Mouse (Mus musculus): ENCODE data around the gene Cfap20. TPM values are rescaled to one million over a fixed set of nuclear protein-coding genes. Genes with fewer than 3 reads are reported as not detected.
A peak's percentile ranks its signal among the peaks of the same experiment; 100 is the strongest.

Gene Cfap20
- 10 to 100 TPM; 25.8 to 33.6 TPM for total RNA-seq (2021)
- long read RNA-seq, experiment 1, transcript Cfap20-201 (6 exons, 1,295 nt): major isoform, 10 of 13 reads
- long read RNA-seq, experiment 1, partial matches to known transcripts: 1 of 13 reads
- long read RNA-seq, experiment 1, other reads (novel, unspliced or antisense): 0 of 13 reads
- long read RNA-seq, experiment 2, transcript Cfap20-208 (4 exons, 2,544 nt): minor isoform, 5 of 101 reads
- long read RNA-seq, experiment 2, transcript Cfap20-201 (6 exons, 1,295 nt): major isoform, 78 of 101 reads
- long read RNA-seq, experiment 2, partial matches to known transcripts: 7 of 101 reads
- long read RNA-seq, experiment 2, other reads (novel, unspliced or antisense): 7 of 101 reads

DNA sequence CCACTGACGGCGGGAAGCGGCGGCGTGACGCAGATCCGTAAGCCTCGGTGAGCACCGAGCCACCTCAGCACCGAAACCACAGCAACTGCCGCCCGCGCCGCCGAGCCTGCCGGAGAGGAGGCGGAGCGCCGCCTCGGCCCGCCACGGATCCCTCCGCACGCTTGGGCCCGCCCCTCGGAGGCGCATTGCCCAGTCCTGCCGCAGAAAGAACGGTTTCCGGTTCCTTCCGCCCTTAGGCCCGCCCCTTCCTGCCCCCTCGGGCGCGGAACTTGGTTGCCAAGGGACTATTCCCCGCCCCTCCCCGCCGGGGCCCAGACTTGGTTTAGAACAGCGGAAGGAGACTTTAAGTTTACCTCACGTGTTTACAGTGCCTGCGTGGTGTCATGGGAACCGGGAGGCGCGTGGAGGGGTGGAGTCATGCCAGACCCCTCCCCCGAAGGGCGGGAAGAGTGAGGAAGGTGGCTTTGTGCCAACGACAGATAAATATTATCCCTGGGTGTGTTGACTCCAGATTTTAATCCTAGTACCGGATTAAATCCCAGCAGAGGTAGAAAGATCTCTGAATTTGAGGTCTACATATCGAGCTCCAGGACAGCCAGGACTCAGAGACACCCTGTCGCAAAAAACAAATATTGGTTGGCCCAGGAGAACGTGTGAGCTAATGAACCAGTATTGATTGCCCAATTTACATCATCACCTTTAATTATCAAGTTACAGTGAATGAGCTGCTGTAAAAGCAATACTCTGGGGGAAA is at the start of gene Cfap20:
TSS of gene Cfap20 (minus strand) at position 184 of the 754 bp plus-strand sequence.
- DNase-seq (ENCODE audit: low spot score in 2 of 2): peak; percentile 98

GRCm38 (mm10) chr8:95470008-95470407 is 35.3 kb upstream of the Cfap20 start:
- no peak for DNase-seq (ENCODE audit: low spot score in 2 of 2)

DNA sequence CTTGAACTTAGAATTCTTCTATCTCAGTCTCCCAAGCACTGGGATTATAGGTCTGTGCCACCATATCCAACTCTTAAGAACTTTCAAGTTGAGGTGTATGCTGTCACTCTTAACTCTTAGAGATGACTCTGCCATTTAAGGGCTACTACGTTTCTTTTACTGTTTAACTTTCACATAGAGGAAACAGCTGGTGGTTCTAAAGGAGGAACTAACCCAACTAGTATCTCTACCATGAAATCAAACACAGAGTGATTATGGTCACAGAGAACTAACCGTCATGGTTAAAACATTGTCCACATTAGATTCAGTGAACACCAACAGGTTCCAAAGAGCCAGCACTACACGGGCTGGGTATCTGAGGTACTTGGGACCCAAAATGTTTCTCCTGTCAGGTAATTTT is 34.3 kb upstream of the Cfap20 start:
- DNase-seq (ENCODE audit: low spot score in 2 of 2): no peak

DNA sequence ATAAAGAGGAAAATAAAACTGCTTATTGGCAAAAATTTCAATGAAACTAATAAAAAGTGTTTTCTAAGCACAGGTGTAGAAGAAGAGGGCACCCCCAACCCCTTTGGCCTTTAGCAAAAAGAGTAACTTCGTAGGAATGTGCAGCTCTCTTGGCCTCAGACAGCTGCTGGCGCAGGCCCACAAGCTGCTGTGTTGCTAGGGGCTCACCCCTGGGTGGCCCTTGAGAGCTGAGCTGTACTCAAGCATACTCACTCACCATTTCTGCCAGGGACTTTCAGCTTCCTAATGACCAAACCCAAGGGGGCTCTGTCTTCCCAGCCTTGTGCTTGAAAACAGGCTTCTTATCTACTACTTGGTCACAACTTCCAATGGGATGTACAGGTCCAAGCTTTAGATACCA is 31.9 kb upstream of the Cfap20 start:
- no peak for DNase-seq (ENCODE audit: low spot score in 2 of 2)

GRCm38 (mm10) chr8:95452518-95452917 is 17.8 kb upstream of the Cfap20 start:
- no peak for DNase-seq (ENCODE audit: low spot score in 2 of 2)

GRCm38 (mm10) chr8:95450271-95450670 is 15.6 kb upstream of the Cfap20 start:
- no peak for DNase-seq (ENCODE audit: low spot score in 2 of 2)

GRCm38 (mm10) chr8:95447661-95448060 is 13.0 kb upstream of the Cfap20 start:
- peak in 1 of 2 experiments; percentile 38 for DNase-seq (ENCODE audit: low spot score in 2 of 2)

- DNase-seq (ENCODE audit: low spot score in 2 of 2): no peak
These were observed 10.4 kb upstream of the Cfap20 start for GRCm38 (mm10) chr8:95445042-95445441.

GRCm38 (mm10) chr8:95441491-95442039 is 6.9 kb upstream of the Cfap20 start:
- no peak for DNase-seq (ENCODE audit: low spot score in 2 of 2)

- DNase-seq (ENCODE audit: low spot score in 2 of 2): no peak
These were observed 5.6 kb upstream of the Cfap20 start for GRCm38 (mm10) chr8:95440168-95440709.

- DNase-seq (ENCODE audit: low spot score in 2 of 2): no peak
These were observed 4.8 kb upstream of the Cfap20 start for GRCm38 (mm10) chr8:95439421-95439820.

GRCm38 (mm10) chr8:95437341-95437992 is 2.8 kb upstream of the Cfap20 start:
- DNase-seq (ENCODE audit: low spot score in 2 of 2): no peak

GRCm38 (mm10) chr8:95435930-95436329 is 1.3 kb upstream of the Cfap20 start:
- no peak for DNase-seq (ENCODE audit: low spot score in 2 of 2)

DNA sequence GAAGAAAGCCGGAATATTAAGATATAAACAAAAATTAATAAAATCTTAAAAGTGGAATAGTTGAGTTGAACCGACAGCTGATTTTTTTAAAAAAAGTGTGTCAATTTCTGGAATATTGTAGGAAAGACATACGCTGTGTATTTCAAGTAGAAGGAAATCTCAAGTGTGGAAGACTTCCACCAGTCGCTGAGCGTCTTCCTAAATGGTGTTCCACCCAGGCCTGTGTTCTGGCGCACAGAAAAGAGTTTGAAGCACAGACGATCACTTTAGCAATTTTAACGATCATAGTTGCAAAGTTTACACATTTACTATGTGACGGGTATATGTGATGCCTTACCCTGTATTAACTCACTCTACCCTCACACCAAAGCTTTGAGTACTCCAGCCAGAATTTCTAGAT is 802 bp upstream of the Cfap20 start:
- DNase-seq (ENCODE audit: low spot score in 2 of 2): no peak

DNA sequence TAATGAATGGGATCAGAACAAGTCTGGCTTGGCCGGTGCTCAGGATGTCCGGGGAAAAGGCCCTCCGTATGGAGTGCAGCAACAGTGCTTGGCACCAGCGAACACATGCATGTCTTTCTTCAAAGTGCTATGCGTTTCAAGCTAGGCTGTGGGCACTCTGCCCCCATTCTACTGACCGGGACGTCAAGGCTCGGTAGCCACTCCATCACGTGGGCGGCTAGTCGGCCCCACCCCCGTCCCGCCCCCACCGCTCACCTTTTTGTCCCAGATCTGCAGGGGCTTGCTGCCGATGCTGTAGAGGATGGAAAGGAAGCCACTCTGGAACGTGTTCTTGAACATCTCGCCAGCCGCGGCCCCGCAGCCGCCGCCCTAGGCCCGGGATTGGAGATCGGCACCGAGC is 436 bp downstream of the Cfap20 start:
- no peak for DNase-seq (ENCODE audit: low spot score in 2 of 2)

DNA sequence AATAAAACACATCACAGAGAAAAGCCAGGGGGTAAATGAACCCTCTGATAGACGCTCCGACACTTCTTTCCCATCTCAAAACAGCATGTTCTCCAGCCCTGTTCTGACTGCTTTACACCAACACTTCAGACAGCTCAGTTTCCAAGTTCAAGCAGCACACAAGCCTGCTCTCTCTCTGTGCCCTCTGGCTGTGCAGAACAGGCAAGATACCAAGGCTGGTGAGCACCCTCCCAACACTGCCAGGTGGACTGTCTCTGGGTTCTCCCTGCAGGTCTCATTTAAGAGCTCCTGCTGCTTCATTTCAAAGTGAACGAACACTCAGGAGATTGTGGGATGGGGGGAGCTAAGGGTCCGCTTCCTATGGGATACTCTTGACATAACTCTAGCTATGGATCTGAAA is 1.5 kb downstream of the Cfap20 start:
- no peak for DNase-seq (ENCODE audit: low spot score in 2 of 2)

GRCm38 (mm10) chr8:95432471-95432870 is 2.2 kb downstream of the Cfap20 start:
- no peak for DNase-seq (ENCODE audit: low spot score in 2 of 2)

DNA sequence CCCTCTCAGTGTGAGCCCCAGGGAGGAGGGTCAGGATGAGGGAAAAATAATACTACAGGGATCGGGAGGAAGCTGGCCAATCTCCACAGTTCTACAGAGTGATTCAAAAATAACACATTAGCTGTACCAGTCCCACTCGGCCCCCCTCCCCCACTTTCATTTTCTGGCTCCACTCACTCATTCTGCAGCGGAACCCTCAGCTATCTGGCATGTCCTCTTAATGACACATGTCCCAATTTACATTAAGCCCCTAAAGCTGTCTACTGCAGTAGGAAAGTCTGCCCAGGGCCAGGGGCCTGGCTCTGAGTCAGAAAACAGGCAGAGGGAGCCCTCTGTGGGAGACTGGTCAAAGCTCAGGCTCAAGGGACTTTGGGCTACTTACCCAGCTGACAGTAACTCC is 4.7 kb downstream of the Cfap20 start:
- DNase-seq (ENCODE audit: low spot score in 2 of 2): peak in 1 of 2 experiments; percentile 24

- DNase-seq (ENCODE audit: low spot score in 2 of 2): peak; percentile 67 to 70
These were observed 6.8 kb downstream of the Cfap20 start for GRCm38 (mm10) chr8:95427594-95428535.

DNA sequence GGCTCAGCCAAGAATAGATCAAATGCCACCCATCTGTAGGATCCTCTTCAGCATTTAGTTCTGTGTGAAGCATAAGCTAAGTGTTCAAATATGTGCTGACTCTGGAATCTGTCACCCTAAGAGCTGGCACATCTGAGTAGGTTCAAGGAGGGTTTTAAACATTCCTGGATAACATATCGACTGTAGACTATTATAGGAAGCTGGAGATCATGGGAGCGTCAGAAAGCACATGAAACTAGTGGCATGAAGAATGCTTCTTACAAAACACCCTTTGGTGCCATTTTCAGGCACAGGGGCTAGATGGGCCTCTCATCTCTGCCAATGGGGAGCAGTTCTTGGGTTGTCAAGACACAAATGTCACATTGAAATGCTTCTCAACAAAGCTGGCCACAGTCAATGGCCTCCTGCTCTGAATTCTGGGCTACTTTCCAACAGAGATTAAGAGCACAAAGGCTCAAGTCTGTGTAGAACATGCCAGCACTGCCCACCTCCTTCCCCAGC is 7.8 kb downstream of the Cfap20 start:
- no peak for DNase-seq (ENCODE audit: low spot score in 2 of 2)
